Mouse (Mus musculus) liver, embryonic 14.5 days (tissue): Measurements from ENCODE around the gene Lag3. TPM values are rescaled to one million over a fixed set of nuclear protein-coding genes. Genes with fewer than 3 reads are reported as not detected.

Source experiments
- ATAC-seq: fragments of 200-750 bp; cut with Nextera tagmentation; 2 replicates; pipeline ENCODE4 v1.8.0; 2017; ENCODE audit warnings: moderate number of reproducible peaks, mild to moderate bottlenecking, moderate library complexity; ENCODE audit not compliant: insufficient read depth
- DNase-seq, 3 experiments: peaks; one replicate each; pipeline ENCODE4 v3.0.0-alpha.2; 2012 to 2013; ENCODE audit warnings: low read depth in 3 of 3, low spot score in 3 of 3
- H3K27ac ChIP-seq: fragments of 300-500 bp; sonication (generic); 2 replicates; pipeline ENCODE4 v1.5.1; 2014; ENCODE audit warnings: moderate library complexity, mild to moderate bottlenecking, control low read depth, inconsistent platforms
- H3K27me3 ChIP-seq: fragments of 300-500 bp; sonication (generic); 2 replicates; pipeline ENCODE4 v1.6.1; 2014; ENCODE audit warnings: mild to moderate bottlenecking, low read length, moderate library complexity; ENCODE audit not compliant: control insufficient read depth, insufficient read depth
- H3K36me3 ChIP-seq: fragments of 300-500 bp; sonication (generic); replicated peaks from 2 replicates; pipeline ENCODE4 v1.6.1; 2014; ENCODE audit warnings: low read depth; ENCODE audit not compliant: control insufficient read depth, insufficient read depth
- H3K4me1 ChIP-seq, 2 experiments: fragments of 200-500 bp in 1 of 2; fragments of 300-500 bp in 1 of 2; sonication (generic) in 1 of 2; replicated peaks; 2 replicates each; pipeline ENCODE4 v1.6.1; 2012 to 2014; ENCODE audit warnings: antibody characterized with exemption in 1 of 2, inconsistent platforms in 1 of 2, low read length in 1 of 2; ENCODE audit not compliant: control insufficient read depth in 2 of 2, insufficient read depth in 2 of 2
- H3K4me2 ChIP-seq: fragments of 300-500 bp; sonication (generic); 2 replicates; pipeline ENCODE4 v1.6.1; 2014; ENCODE audit warnings: low read depth, mild to moderate bottlenecking, control low read depth, moderate library complexity
- H3K4me3 ChIP-seq, 2 experiments: fragments of 200-500 bp in 1 of 2; fragments of 300-500 bp in 1 of 2; sonication (generic) in 1 of 2; 2 replicates each; pipeline ENCODE4 v1.5.1; 2012 to 2014; ENCODE audit warnings: low read depth in 2 of 2, low read length in 2 of 2, mild to moderate bottlenecking in 2 of 2, control low read depth in 1 of 2, inconsistent platforms in 1 of 2, moderate library complexity in 1 of 2; ENCODE audit not compliant: insufficient read depth in 1 of 2
- H3K9ac ChIP-seq: fragments of 300-500 bp; sonication (generic); replicated peaks from 2 replicates; pipeline ENCODE4 v1.6.1; 2014; ENCODE audit warnings: mild to moderate bottlenecking, control low read depth, moderate library complexity
- H3K9me3 ChIP-seq: fragments of 300-500 bp; sonication (generic); 2 replicates; pipeline ENCODE4 v1.6.1; 2016; ENCODE audit warnings: low read length, mixed read lengths; ENCODE audit not compliant: control insufficient read depth
- CTCF ChIP-seq: IDR thresholded peaks from 2 replicates; pipeline ENCODE4 v1.5.1; 2016; ENCODE audit warnings: antibody characterized with exemption, low read depth, control low read depth
- EP300 ChIP-seq: IDR thresholded peaks from 2 replicates; pipeline ENCODE4 v1.6.1; 2016; ENCODE audit warnings: antibody characterized with exemption, low read depth
- WGBS: fragments of 180-500 bp; shearing (Covaris S2); extraction: QIAGEN DNeasy Blood & Tissue Kit; methylation state at CpG from one replicate; pipeline ENCODE4 v1.1.7; 2014; ENCODE audit not compliant: insufficient replicate concordance; 5-methylcytosine and 5-hydroxymethylcytosine counted together
- polyA plus RNA-seq, 2 experiments: library from polyadenylated mRNA; depleted of rRNA in 1 of 2; stranded (reverse) in 1 of 2; unstranded in 1 of 2; fragments of >200 nt; fragmentation: Nextera tagmentation in 1 of 2; extraction: Ambion mirVana in 1 of 2; gene quantifications; 2 replicates each; pipeline versions ENCODE4 v1.2.1 to v1.2.3; 2012 to 2014

Gene Lag3
- polyA plus RNA-seq, 2 experiments = 0.11 to 0.17 TPM

- Histone ChIP-seq H3K4me1 (peaks cover 0 to 5% of the 10 kb centered on the region in 2 experiments; a peak in 2 of 4 replicates), H3K9ac (no peak overlapping the region), H3K27me3 (peaks cover 13% of the 10 kb centered on the region), H3K27ac (no peak overlapping the region), H3K9me3 (no peaks in the 10 kb centered on the region), H3K36me3 (no peaks in the 10 kb centered on the region), H3K4me3 (no peak overlapping the region), H3K4me2 (no peak overlapping the region)
- TF ChIP-seq EP300 (no peak), CTCF (no peak)
- 56% methylated on average over 16 of the region's 16 CpGs for WGBS
- DNase-seq = no peak
- ATAC-seq = no peak
Observed at GRCm38 (mm10) chr6:124904991-124905860, 6.3 kb downstream of the Lag3 start.

- peak overlapping the region; percentile 63 to 68 for H3K4me3 ChIP-seq
- 23% methylated on average over 24 of the region's 24 CpGs for WGBS
- no peaks in the 10 kb centered on the region for H3K9me3 ChIP-seq
Observed at GRCm38 (mm10) chr6:124904161-124904981, 7.1 kb downstream of the Lag3 start.

GRCm38 (mm10) chr6:124903580-124904151, 7.8 kb downstream of the Lag3 start:
- DNase-seq = peak; percentile 71 to 77 (median 74)
- under 1% methylated on average over 23 of the region's 23 CpGs for WGBS
- Histone ChIP-seq H3K9ac (peak overlapping the region; percentile 60), H3K27me3 (no peaks in the 10 kb centered on the region), H3K9me3 (no peaks in the 10 kb centered on the region), H3K4me3 (peak overlapping the region; percentile 63 to 68), H3K4me1 (peaks cover 0 to 5% of the 10 kb centered on the region in 2 experiments; a peak in 2 of 4 replicates), H3K4me2 (peak overlapping the region; percentile 96), H3K36me3 (no peaks in the 10 kb centered on the region), H3K27ac (peak overlapping the region; percentile 63)
- peak; percentile 80 for ATAC-seq
- TF ChIP-seq CTCF (peak; percentile 99), EP300 (no peak)

More at GRCm38 (mm10) chr6:124904161-124904981, 7.1 kb downstream of the Lag3 start:
- H3K27ac ChIP-seq = peak overlapping the region; percentile 63
- H3K4me2 ChIP-seq = peak overlapping the region; percentile 96
- H3K4me1 ChIP-seq = peaks cover 0 to 5% of the 10 kb centered on the region in 2 experiments; a peak in 2 of 4 replicates
- peak overlapping the region; percentile 60; the same call in 1 of the 2 replicates for H3K9ac ChIP-seq
- TF ChIP-seq EP300 (no peak), CTCF (peak; percentile 64)
- H3K36me3 ChIP-seq = no peaks in the 10 kb centered on the region
- DNase-seq (peak; percentile 47 to 60 (median 51)), ATAC-seq (peak; percentile 68)
- H3K27me3 ChIP-seq = peaks cover 4% of the 10 kb centered on the region

- ATAC-seq (no peak), DNase-seq (no peak)
- no peak overlapping the region for H3K4me2 ChIP-seq
- no peaks in the 10 kb centered on the region for H3K27me3 ChIP-seq
- no peak for TF ChIP-seq EP300
- TF ChIP-seq CTCF = no peak
- no peak overlapping the region for H3K27ac ChIP-seq
- H3K9ac ChIP-seq = no peak overlapping the region
- no peak overlapping the region for H3K4me3 ChIP-seq
- H3K36me3 ChIP-seq = no peaks in the 10 kb centered on the region
- no peaks in the 10 kb centered on the region for H3K9me3 ChIP-seq
- peaks cover 0 to 5% of the 10 kb centered on the region in 2 experiments; a peak in 2 of 4 replicates for H3K4me1 ChIP-seq
Observed at GRCm38 (mm10) chr6:124901851-124902250, 9.7 kb downstream of the Lag3 start.
